Comparison of ENCODE assay signal across 8 mouse cellular contexts in the genomic region with DNA sequence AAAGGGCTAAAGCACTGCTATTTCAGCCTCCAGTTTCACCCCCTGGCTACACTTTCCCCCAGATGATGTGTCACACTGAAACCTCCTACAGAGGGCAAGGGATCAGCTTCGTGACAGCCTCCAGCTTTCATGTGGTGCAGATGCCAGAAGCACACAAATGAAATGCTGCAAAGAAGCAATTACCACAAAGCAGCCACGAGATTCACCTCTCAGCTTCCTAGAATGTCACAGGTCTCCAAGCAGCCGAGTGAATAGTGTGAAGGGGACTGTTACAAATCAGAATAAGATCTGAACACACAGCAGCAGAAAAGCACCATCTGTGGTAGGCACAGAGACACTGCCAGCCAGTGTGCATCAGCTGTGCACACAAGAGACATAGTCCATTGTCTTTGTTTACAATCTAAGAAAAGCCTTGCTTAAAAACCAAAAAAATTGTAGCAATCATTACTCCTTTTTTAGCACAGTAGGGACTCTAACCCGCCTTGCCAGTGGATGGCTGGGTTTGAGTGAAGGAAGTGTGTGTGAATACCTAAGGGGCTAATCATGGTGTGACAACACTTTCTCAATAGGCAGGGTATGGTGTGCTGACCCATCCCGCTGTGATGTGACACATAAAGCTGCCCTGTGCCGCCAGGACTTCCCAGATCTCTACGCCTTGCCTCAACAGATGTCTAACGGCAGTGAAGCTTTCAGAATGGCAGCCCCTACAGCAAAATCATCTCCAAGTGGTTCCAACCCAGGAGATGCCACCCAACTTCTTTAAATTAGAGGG. TPM values are rescaled to one million over a fixed set of nuclear protein-coding genes. Genes with fewer than 3 reads are reported as not detected.
A peak's percentile ranks its signal among the peaks of the same experiment; 100 is the strongest.
DNase-seq lines count a peak whose midpoint lies in the region; ATAC-seq and TF ChIP-seq lines count a peak whose summit lies in the region.

No protein-coding gene starts in this region.

- H3K36me3 ChIP-seq in heart, embryonic 14.5 days (ENCODE audit: control insufficient read depth, insufficient read depth, low read length) = no peaks in the 10 kb centered on the region
- H3K36me3 ChIP-seq in heart, embryonic 12.5 days = no peaks in the 10 kb centered on the region
- no peaks in the 10 kb centered on the region for H3K36me3 ChIP-seq in forebrain, postnatal 0 days (ENCODE audit: insufficient read depth)

- H3K27ac ChIP-seq in heart, embryonic 14.5 days (replicated peaks in 1 of 2; ENCODE audit: control insufficient read depth in 1 of 2, insufficient read depth in 1 of 2, low read depth in 2 of 2, low read length in 2 of 2) = no peak overlapping the region
- no peak overlapping the region for H3K27ac ChIP-seq in heart, embryonic 12.5 days (ENCODE audit: poor library complexity, severe bottlenecking)
- H3K27ac ChIP-seq in forebrain, postnatal 0 days (ENCODE audit: low read depth, low read length) = peak overlapping the region; percentile 80

- no peak overlapping the region for H3K4me2 ChIP-seq in heart, embryonic 14.5 days (ENCODE audit: low read length)
- H3K4me2 ChIP-seq in heart, embryonic 12.5 days = no peak overlapping the region
- H3K4me2 ChIP-seq in forebrain, postnatal 0 days (ENCODE audit: low read depth) = peak overlapping the region; percentile 35

- H3K4me3 ChIP-seq in heart, embryonic 14.5 days (ENCODE audit: control insufficient read depth in 1 of 2, insufficient read depth in 1 of 2, low read depth in 1 of 2, low read length in 2 of 2) = no peak overlapping the region
- H3K4me3 ChIP-seq in heart, embryonic 12.5 days = no peak overlapping the region
- no peak overlapping the region for H3K4me3 ChIP-seq in forebrain, postnatal 0 days (ENCODE audit: low read depth, low read length)

- H3K27me3 ChIP-seq in heart, embryonic 14.5 days (ENCODE audit: control insufficient read depth, insufficient read depth, low read length) = no peaks in the 10 kb centered on the region
- H3K27me3 ChIP-seq in heart, embryonic 12.5 days (replicated peaks) = no peaks in the 10 kb centered on the region
- H3K27me3 ChIP-seq in forebrain, postnatal 0 days (ENCODE audit: insufficient read depth, low read length) = no peaks in the 10 kb centered on the region

- TF ChIP-seq POLR2A in brain, embryonic 14.5 days (IDR thresholded peaks at IDR 0.05; ENCODE audit: borderline replicate concordance, extremely low read depth, insufficient read depth, insufficient read length, poor library complexity, severe bottlenecking) = no peak

- H3K9me3 ChIP-seq in heart, embryonic 14.5 days (ENCODE audit: control insufficient read depth, low read length) = no peaks in the 10 kb centered on the region
- H3K9me3 ChIP-seq in heart, embryonic 12.5 days (replicated peaks) = no peaks in the 10 kb centered on the region
- H3K9me3 ChIP-seq in forebrain, postnatal 0 days (ENCODE audit: low read length) = no peaks in the 10 kb centered on the region

- peak; percentile 84 for DNase-seq in brain, embryonic 14.5 days (ENCODE audit: low read depth)
- DNase-seq in forebrain, postnatal 0 days = peak; percentile 60
- DNase-seq in mesoderm, embryonic 11.5 days (ENCODE audit: low read depth, low spot score) = peak; percentile 50
- DNase-seq in thymus, postnatal 10 days (ENCODE audit: low spot score in 2 of 2) = peak; percentile 24 to 46
- no peak for DNase-seq in gastrocnemius, adult 8-10 months (ENCODE audit: low spot score in 2 of 2)
- DNase-seq in left cerebral cortex, adult 18-20 months (ENCODE audit: low spot score in 2 of 2) = no peak

- TF ChIP-seq CTCF in brain, embryonic 14.5 days (IDR thresholded peaks at IDR 0.05; ENCODE audit: borderline replicate concordance, extremely low read depth, insufficient read depth, insufficient read length) = no peak
- TF ChIP-seq CTCF in forebrain, postnatal 0 days (IDR thresholded peaks at IDR 0.05; ENCODE audit: low read depth) = no peak

- 0 out of 2 replicates have a peak overlapping the region, but pooled peaks have one; percentile 7 for H3K9ac ChIP-seq in heart, embryonic 14.5 days (ENCODE audit: low read length)
- H3K9ac ChIP-seq in heart, embryonic 12.5 days = no peak overlapping the region
- no peak overlapping the region for H3K9ac ChIP-seq in forebrain, postnatal 0 days

- peaks cover 12 to 36% of the 10 kb centered on the region in 2 experiments for H3K4me1 ChIP-seq in heart, embryonic 14.5 days (ENCODE audit: control insufficient read depth in 2 of 2, insufficient read depth in 2 of 2, low read length in 2 of 2)
- H3K4me1 ChIP-seq in heart, embryonic 12.5 days (replicated peaks) = peaks cover 49% of the 10 kb centered on the region
- H3K4me1 ChIP-seq in forebrain, postnatal 0 days (ENCODE audit: insufficient read depth) = peaks cover 31% of the 10 kb centered on the region

- ATAC-seq in heart, embryonic 14.5 days (ENCODE audit: insufficient number of reproducible peaks, insufficient read depth, low FRiP score, low read depth) = no peak
- no peak for ATAC-seq in heart, embryonic 12.5 days (ENCODE audit: insufficient number of reproducible peaks, low FRiP score)
- ATAC-seq in forebrain, postnatal 0 days = peak; percentile 67

- 35% methylated on average over 8 of the region's 8 CpGs for WGBS in heart, embryonic 14.5 days
- 28% methylated on average over 8 of the region's 8 CpGs for WGBS in heart, embryonic 12.5 days
- WGBS in forebrain, postnatal 0 days = 10% methylated on average over 8 of the region's 8 CpGs

RNA-seq across cellular contexts. Expression of gene Smap2, which starts 14.5 kb away (rescaled TPM):
- 13.7 and 14.8 TPM in 2 replicates for polyA plus RNA-seq in heart, embryonic 14.5 days (2014; fragmentation: Nextera tagmentation; extraction: Ambion mirVana)
- polyA plus RNA-seq in heart, embryonic 12.5 days (2016; fragmentation: Nextera tagmentation; extraction: Ambion mirVana) = 19.6 and 21.1 TPM in 2 replicates
- polyA plus RNA-seq in brain, embryonic 14.5 days (2012; rRNA removed) = 34.4 and 59.8 TPM in 2 replicates
- 86.8 and 92.0 TPM in 2 replicates for total RNA-seq in forebrain, postnatal 0 days (2014; rRNA removed)
- 41.3 and 49.7 TPM in 2 replicates for polyA plus RNA-seq in forebrain, postnatal 0 days (2015; fragmentation: Nextera tagmentation; extraction: Ambion mirVana)
- 10 to 100 TPM; 11.5 to 15.2 (median 14.0) TPM for total RNA-seq in gastrocnemius, adult 8-10 months (2022)
- 100 to 1,000 TPM; 194 to 195 TPM for total RNA-seq in left cerebral cortex, adult 18-20 months (2021)

RNA-seq across cellular contexts. Expression of gene Col9a2, which starts 36.6 kb away (rescaled TPM):
- polyA plus RNA-seq in heart, embryonic 14.5 days (2014; fragmentation: Nextera tagmentation; extraction: Ambion mirVana) = 6.3 and 6.5 TPM in 2 replicates
- 10.9 and 11.6 TPM in 2 replicates for polyA plus RNA-seq in heart, embryonic 12.5 days (2016; fragmentation: Nextera tagmentation; extraction: Ambion mirVana)
- 11.0 and 17.5 TPM in 2 replicates for polyA plus RNA-seq in brain, embryonic 14.5 days (2012; rRNA removed)
- 28.1 and 29.8 TPM in 2 replicates for total RNA-seq in forebrain, postnatal 0 days (2014; rRNA removed)
- 8.2 and 9.1 TPM in 2 replicates for polyA plus RNA-seq in forebrain, postnatal 0 days (2015; fragmentation: Nextera tagmentation; extraction: Ambion mirVana)
- total RNA-seq in gastrocnemius, adult 8-10 months (2022) = under 1 TPM in 2 of 4 experiments, not detected in 2; 0.13 to 0.44 TPM
- total RNA-seq in left cerebral cortex, adult 18-20 months (2021) = 1 to 10 TPM; 9.2 to 9.3 TPM

RNA-seq across cellular contexts. Expression of gene Zfp69, which starts 51.1 kb away (rescaled TPM):
- 13.5 and 14.3 TPM in 2 replicates for polyA plus RNA-seq in heart, embryonic 14.5 days (2014; fragmentation: Nextera tagmentation; extraction: Ambion mirVana)
- polyA plus RNA-seq in heart, embryonic 12.5 days (2016; fragmentation: Nextera tagmentation; extraction: Ambion mirVana) = 14.5 and 16.5 TPM in 2 replicates
- polyA plus RNA-seq in brain, embryonic 14.5 days (2012; rRNA removed) = 2.9 and 4.2 TPM in 2 replicates
- total RNA-seq in forebrain, postnatal 0 days (2014; rRNA removed) = 2.6 and 3.1 TPM in 2 replicates
- 2.5 and 4.5 TPM in 2 replicates for polyA plus RNA-seq in forebrain, postnatal 0 days (2015; fragmentation: Nextera tagmentation; extraction: Ambion mirVana)
- total RNA-seq in gastrocnemius, adult 8-10 months (2022) = under 1 TPM in 3 of 4 experiments, not detected in 1; 0.24 to 0.43 (median 0.24) TPM
- total RNA-seq in left cerebral cortex, adult 18-20 months (2021) = 1 to 10 TPM; 1.7 to 1.9 TPM

Comparison
In these comparisons a context has a peak if more than half of its experiments do, and no peak if none do; other contexts are left out.
1. DNase-seq: peak in brain, embryonic 14.5 days (single experiment), forebrain, postnatal 0 days (single experiment), mesoderm, embryonic 11.5 days (single experiment) and thymus, postnatal 10 days (2 of 2); none in gastrocnemius, adult 8-10 months (0 of 2) and left cerebral cortex, adult 18-20 months (0 of 2).